Mouse (Mus musculus) kidney, embryonic 16.5 days (tissue): ENCODE data around the gene Krtap13. TPM values are rescaled to one million over a fixed set of nuclear protein-coding genes. Genes with fewer than 3 reads are reported as not detected.
"Not testable (repeated sequence)": the region's sequence is repeated elsewhere in the genome, so short reads cannot be mapped to it uniquely, and the experiment has no call there.

ENCODE experiments used
- ATAC-seq: fragments of 200-750 bp; cut with Nextera tagmentation; 2 replicates; pipeline ENCODE4 v1.8.0; 2017; ENCODE audit warnings: moderate TSS enrichment; ENCODE audit not compliant: low FRiP score, low TSS enrichment
- H3K27ac ChIP-seq: fragments of 300-500 bp; sonication (generic); 2 replicates; pipeline ENCODE4 v1.5.1; 2014; ENCODE audit warnings: low read length
- H3K27me3 ChIP-seq: fragments of 300-500 bp; sonication (generic); 2 replicates; pipeline ENCODE4 v1.6.1; 2014; ENCODE audit warnings: low read length, control low read depth, mixed read lengths; ENCODE audit not compliant: insufficient read depth
- H3K36me3 ChIP-seq: fragments of 300-500 bp; sonication (generic); 2 replicates; pipeline ENCODE4 v1.6.1; 2014; ENCODE audit warnings: low read length, control low read depth, mixed read lengths; ENCODE audit not compliant: insufficient read depth
- H3K4me1 ChIP-seq: fragments of 300-500 bp; sonication (generic); 2 replicates; pipeline ENCODE4 v1.6.1; 2014; ENCODE audit warnings: low read length, control low read depth, mixed read lengths; ENCODE audit not compliant: insufficient read depth
- H3K4me2 ChIP-seq: fragments of 300-500 bp; sonication (generic); replicated peaks from 2 replicates; pipeline ENCODE4 v1.6.1; 2014; ENCODE audit warnings: low read depth, low read length
- H3K4me3 ChIP-seq: fragments of 300-500 bp; sonication (generic); 2 replicates; pipeline ENCODE4 v1.5.1; 2014; ENCODE audit warnings: mild to moderate bottlenecking, low read length
- H3K9ac ChIP-seq: fragments of 300-500 bp; sonication (generic); replicated peaks from 2 replicates; pipeline ENCODE4 v1.6.1; 2014; ENCODE audit warnings: low read length
- H3K9me3 ChIP-seq: fragments of 300-500 bp; sonication (generic); 2 replicates; pipeline ENCODE4 v1.6.1; 2016; ENCODE audit warnings: low read length, control low read depth
- WGBS: fragments of 180-500 bp; shearing (Covaris S2); extraction: QIAGEN DNeasy Blood & Tissue Kit; methylation state at CpG from one replicate; pipeline ENCODE4 v1.1.7; 2014; 5-methylcytosine and 5-hydroxymethylcytosine counted together
- polyA plus RNA-seq: library from polyadenylated mRNA; unstranded; fragments of >200 nt; fragmentation: Nextera tagmentation; extraction: Ambion mirVana; gene quantifications from 2 replicates; pipeline ENCODE4 v1.2.1, GENCODE M21; 2015

Gene Krtap13
- not detected in 2 replicates for polyA plus RNA-seq

DNA sequence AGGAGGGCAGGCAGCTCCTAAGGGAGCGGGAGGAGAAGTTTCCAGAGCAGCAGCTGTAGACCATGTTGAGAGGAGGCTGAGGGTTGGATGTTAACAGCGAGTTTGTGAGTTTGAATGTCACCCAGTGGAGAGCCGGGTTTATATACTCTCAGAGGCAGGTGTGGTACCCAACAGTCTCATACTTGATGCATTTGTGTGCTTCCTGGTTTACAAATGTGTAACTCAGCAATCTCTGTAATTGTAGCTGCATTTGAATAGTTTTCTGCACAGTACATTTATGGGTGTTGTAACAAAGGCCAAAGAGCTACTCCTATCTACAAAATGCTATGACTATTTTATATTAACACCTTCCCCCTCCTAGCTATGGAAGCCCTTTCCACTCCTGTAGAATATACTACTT lies at the start of gene Krtap13:
Krtap13 (minus strand) TSS at position 101 of the 400 bp plus-strand sequence.
- WGBS, result 93% methylated on average over 3 of the region's 3 CpGs
- not testable (repeated sequence) for ATAC-seq, H3K4me3 ChIP-seq

DNA sequence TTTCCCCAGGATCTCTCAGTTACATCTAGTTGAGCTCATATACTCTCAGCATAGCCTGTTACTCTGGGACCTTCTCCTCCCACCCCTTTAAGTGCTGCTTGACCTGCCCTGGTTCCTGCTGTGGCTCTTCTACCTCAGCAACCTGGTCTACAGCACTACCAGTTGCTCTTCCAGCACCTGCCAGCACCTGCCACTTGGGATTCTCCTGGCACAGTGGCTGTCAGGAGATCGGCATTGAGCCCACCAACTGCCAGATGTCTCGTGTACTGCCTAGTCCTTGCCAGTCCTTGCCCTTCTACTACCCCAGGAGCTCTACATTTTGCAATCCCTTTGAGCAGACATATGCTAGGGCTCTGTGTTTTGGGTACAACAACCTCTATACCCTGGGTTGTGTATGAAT lies 35.4 kb upstream of the Krtap13 start:
- Histone ChIP-seq H3K27me3 (no peaks in the 10 kb centered on the region), H3K27ac (no peak overlapping the region), H3K4me3 (no peak overlapping the region), H3K4me1 (no peaks in the 10 kb centered on the region), H3K4me2 (no peak overlapping the region), H3K36me3 (no peaks in the 10 kb centered on the region), H3K9ac (no peak overlapping the region), H3K9me3 (no peaks in the 10 kb centered on the region)
- WGBS, result 91% methylated on average over 2 of the region's 2 CpGs
- no peak for ATAC-seq

More for the DNA sequence above, at the start of gene Krtap13:
- H3K9me3 ChIP-seq, H3K4me1 ChIP-seq, H3K4me2 ChIP-seq, H3K36me3 ChIP-seq, H3K9ac ChIP-seq, H3K27me3 ChIP-seq, H3K27ac ChIP-seq: not testable (repeated sequence)

DNA sequence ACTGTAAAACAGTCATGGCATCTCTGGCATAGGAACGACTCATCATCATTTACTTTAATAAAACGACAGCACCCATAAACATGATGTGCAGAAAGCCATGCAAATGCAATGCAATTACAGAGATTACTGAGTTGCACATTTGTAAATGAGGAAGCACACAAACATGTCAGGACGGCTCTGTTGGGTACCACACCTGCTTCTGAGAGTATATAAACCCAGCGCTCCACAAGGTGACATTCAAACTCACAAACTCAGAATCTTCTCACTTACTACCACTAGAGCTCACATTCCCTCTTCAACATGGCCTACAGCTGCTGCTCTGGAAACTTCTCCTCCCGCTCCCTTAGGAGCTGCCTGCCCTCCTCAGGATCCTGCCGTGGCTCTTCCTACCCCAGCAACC lies 26.2 kb upstream of the Krtap13 start, which contains the start of gene Gm5965:
Gm5965 (plus strand) TSS at position 301 of the 400 bp plus-strand sequence.
- Histone ChIP-seq H3K9me3 (no peaks in the 10 kb centered on the region), H3K4me3 (no peak within 1 kb of the TSS), H3K4me2 (no peak within 1 kb of the TSS), H3K27ac (no peak within 1 kb of the TSS), H3K36me3 (no peaks in the 10 kb centered on the region), H3K9ac (no peak within 1 kb of the TSS), H3K27me3 (no peaks in the 10 kb centered on the region), H3K4me1 (no peaks in the 10 kb centered on the region)
- no peak for ATAC-seq
- WGBS, result 91% methylated on average over 5 of the region's 6 CpGs

DNA sequence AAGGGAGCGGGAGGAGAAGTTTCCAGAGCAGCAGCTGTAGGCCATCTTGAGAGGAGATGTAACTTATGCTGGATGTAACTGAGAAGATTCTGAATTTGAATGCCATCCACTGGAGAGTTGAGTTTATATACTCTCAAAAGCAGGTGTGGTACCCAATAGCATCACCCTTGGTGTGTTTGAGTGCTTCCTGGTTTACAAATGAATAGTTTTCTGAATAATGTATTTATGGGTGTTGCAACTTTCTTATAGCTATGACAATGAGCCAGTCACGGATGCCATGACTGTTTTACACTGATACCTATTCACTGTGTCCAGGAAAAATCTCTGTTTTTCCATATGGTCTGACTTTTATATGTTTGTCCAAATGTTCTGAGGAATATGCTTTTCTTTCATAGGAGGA lies 22.7 kb upstream of the Krtap13 start, which contains the start of gene 2310057N15Rik:
2310057N15Rik (minus strand) TSS at position 101 of the 400 bp plus-strand sequence.
- no peak for ATAC-seq
- no peak within 1 kb of the TSS for H3K27ac ChIP-seq
- H3K4me2 ChIP-seq, result no peak within 1 kb of the TSS
- no peak within 1 kb of the TSS for H3K4me3 ChIP-seq
- H3K36me3 ChIP-seq, result no peaks in the 10 kb centered on the region
- H3K9ac ChIP-seq, result no peak within 1 kb of the TSS
- H3K4me1 ChIP-seq, result no peaks in the 10 kb centered on the region
- no peaks in the 10 kb centered on the region for H3K9me3 ChIP-seq
- H3K27me3 ChIP-seq, result no peaks in the 10 kb centered on the region
- 89% methylated on average over 2 of the region's 2 CpGs for WGBS

GRCm38 (mm10) chr16:88758547-88758946 lies 7.1 kb upstream of the Krtap13 start, which contains the start of gene 2310034C09Rik:
Gene 2310034C09Rik, plus strand, starts transcription at chr16:88758847.
- not testable (repeated sequence) for H3K36me3 ChIP-seq, ATAC-seq, H3K9ac ChIP-seq, H3K4me2 ChIP-seq, H3K27ac ChIP-seq, H3K9me3 ChIP-seq, H3K27me3 ChIP-seq, H3K4me3 ChIP-seq, H3K4me1 ChIP-seq
- WGBS, result 78% methylated on average over 3 of the region's 3 CpGs

DNA sequence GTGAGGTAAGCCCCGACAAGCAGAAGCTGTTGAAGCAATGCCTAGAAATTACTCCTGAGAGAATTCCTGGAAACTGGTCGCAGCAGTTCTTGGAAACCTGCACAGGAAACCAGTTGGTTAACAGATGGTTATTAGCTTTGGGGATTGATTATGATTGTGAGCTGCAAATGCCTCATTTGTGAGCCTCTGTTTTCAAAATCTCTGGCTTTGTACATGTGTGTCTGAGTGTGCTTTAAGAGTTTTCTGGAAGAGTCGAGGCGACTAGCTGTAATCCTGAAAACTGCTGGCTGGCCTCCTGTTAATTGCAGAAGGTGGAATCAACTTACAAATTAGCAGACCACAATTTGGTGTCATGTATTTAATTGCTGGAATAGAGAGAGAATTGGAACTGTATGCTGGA lies 3.5 kb downstream of the Krtap13 start:
- Histone ChIP-seq H3K4me3 (no peak overlapping the region), H3K4me2 (no peak overlapping the region), H3K27ac (no peak overlapping the region), H3K9me3 (no peaks in the 10 kb centered on the region), H3K9ac (no peak overlapping the region), H3K27me3 (no peaks in the 10 kb centered on the region), H3K36me3 (no peaks in the 10 kb centered on the region), H3K4me1 (no peaks in the 10 kb centered on the region)
- WGBS, result 54% methylated on average over 4 of the region's 4 CpGs
- ATAC-seq, result no peak

GRCm38 (mm10) chr16:88744750-88745340 lies 6.6 kb downstream of the Krtap13 start:
- no peak overlapping the region for H3K9ac ChIP-seq
- no peaks in the 10 kb centered on the region for H3K4me1 ChIP-seq
- no peaks in the 10 kb centered on the region for H3K36me3 ChIP-seq
- no peaks in the 10 kb centered on the region for H3K27me3 ChIP-seq
- WGBS, result 60% methylated on average over 4 of the region's 4 CpGs
- no peaks in the 10 kb centered on the region for H3K9me3 ChIP-seq
- no peak overlapping the region for H3K4me2 ChIP-seq
- ATAC-seq, result no peak; the same call in 1 of the 2 replicates
- no peak overlapping the region for H3K27ac ChIP-seq
- no peak overlapping the region for H3K4me3 ChIP-seq

DNA sequence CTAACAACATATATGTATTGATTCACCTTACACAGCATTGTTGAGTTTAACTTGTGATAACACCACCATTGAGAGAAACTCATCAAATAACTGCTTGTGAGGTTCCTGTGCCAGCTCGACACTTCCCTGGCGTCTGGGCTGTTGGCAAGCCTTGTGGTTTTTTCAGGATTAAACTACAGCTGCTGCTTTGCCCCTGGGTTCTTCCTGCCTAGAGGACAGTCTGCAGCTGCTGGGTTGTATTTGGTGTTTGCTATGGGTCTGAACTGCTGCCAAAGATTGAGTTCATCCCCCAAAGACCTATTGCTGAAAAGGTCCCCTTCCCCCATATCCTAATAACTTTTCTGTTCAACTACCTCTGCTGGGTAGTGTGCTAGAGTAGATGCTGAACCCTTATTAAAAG lies 16.0 kb downstream of the Krtap13 start:
- H3K4me3 ChIP-seq, result no peak overlapping the region
- H3K27ac ChIP-seq, result no peak overlapping the region
- H3K9me3 ChIP-seq, result no peaks in the 10 kb centered on the region
- H3K27me3 ChIP-seq, result no peaks in the 10 kb centered on the region
- no peak for ATAC-seq
- no peaks in the 10 kb centered on the region for H3K36me3 ChIP-seq
- no peaks in the 10 kb centered on the region for H3K4me1 ChIP-seq
- 75% methylated on average over 2 of the region's 2 CpGs for WGBS
- H3K4me2 ChIP-seq, result no peak overlapping the region
- no peak overlapping the region for H3K9ac ChIP-seq

- no peaks in the 10 kb centered on the region for H3K27me3 ChIP-seq
- H3K9me3 ChIP-seq, result no peaks in the 10 kb centered on the region
- H3K9ac ChIP-seq, result no peak within 1 kb of the TSS
- H3K27ac ChIP-seq, result no peak within 1 kb of the TSS
- H3K4me1 ChIP-seq, result no peaks in the 10 kb centered on the region
- WGBS, result 73% methylated on average over 4 of the region's 4 CpGs
- no peak for ATAC-seq
- no peaks in the 10 kb centered on the region for H3K36me3 ChIP-seq
- no peak within 1 kb of the TSS for H3K4me2 ChIP-seq
- no peak within 1 kb of the TSS for H3K4me3 ChIP-seq
These were observed 22.6 kb downstream of the Krtap13 start, which contains the start of gene Krtap13-1 for GRCm38 (mm10) chr16:88728812-88729275. Gene Krtap13-1, plus strand, starts transcription at chr16:88728862.

DNA sequence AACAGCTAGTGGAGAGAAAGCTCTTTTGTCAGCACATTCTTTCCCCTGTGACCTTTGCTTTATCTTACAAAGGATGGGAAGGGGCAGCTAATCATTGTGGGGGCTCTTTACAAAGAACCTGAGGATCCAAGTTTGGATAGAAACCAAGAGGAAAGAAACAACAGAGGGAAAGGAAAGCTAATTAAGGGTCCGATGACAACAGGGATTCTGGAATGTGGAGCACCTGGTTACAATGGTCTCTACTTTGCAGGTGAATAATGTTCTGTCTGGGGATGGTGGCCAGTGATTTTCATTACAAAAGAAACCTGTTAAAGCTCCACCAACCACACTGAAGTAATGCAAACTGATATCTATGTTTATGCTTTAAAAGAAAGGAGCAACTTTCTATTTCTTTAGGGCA lies 31.4 kb downstream of the Krtap13 start:
- ATAC-seq, result no peak
- H3K4me2 ChIP-seq, result no peak overlapping the region
- 43% methylated on average over 1 of the region's 1 CpGs for WGBS

More for the DNA sequence above, 31.4 kb downstream of the Krtap13 start:
- Histone ChIP-seq H3K36me3 (no peaks in the 10 kb centered on the region), H3K27ac (no peak overlapping the region), H3K4me3 (no peak overlapping the region), H3K9ac (no peak overlapping the region), H3K9me3 (no peaks in the 10 kb centered on the region; the same call in 1 of the 2 replicates), H3K27me3 (no peaks in the 10 kb centered on the region), H3K4me1 (no peaks in the 10 kb centered on the region)
